Mouse (Mus musculus): Measurements from ENCODE around the gene Slit2. TPM values are rescaled to one million over a fixed set of nuclear protein-coding genes. Genes with fewer than 3 reads are reported as not detected.

The Slit2 gene
- total and polyA plus RNA-seq, 2 experiments from 2014 or later = 11.3 to 35.7 TPM

DNA sequence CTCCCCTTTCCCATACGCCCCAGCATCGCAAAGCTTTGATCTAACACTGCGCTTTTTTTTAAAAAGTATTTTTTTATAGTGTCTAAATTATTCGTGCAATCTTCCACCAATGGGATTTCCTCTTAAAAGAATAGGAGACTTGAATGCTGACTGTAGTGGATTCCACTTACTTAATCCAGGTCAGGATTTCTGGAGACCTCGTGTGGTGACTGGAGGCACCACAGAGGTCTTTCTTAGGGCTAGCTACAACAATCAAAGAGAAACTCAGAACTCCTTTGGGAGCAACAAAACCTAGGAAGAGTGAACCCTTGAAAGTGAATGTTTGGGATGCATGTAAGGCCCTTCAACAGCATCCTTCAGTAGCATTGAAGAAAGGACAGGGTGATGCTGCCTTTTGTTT is 2.5 kb upstream of the Slit2 start:
- ATAC-seq (ENCODE audit: low FRiP score) = no peak
- Histone ChIP-seq H3K9me3 (ENCODE audit: low read length) (no peaks in the 10 kb centered on the region), H3K4me2 (ENCODE audit: low read depth, low read length, poor library complexity, severe bottlenecking) (no peak overlapping the region), H3K27me3 (ENCODE audit: insufficient read depth, low read length) (no peaks in the 10 kb centered on the region), H3K9ac (replicated peaks; ENCODE audit: low read length, poor library complexity, severe bottlenecking) (no peak overlapping the region), H3K36me3 (ENCODE audit: insufficient read depth, low read length) (no peaks in the 10 kb centered on the region), H3K4me1 (ENCODE audit: insufficient read depth, low read length) (peaks cover 4% of the 10 kb centered on the region; the same call in 1 of the 2 replicates), H3K27ac (ENCODE audit: low read depth, low read length) (no peak overlapping the region), H3K4me3 (ENCODE audit: low read depth, low read length) (no peak overlapping the region)
- peak; percentile 59 for TF ChIP-seq CTCF (IDR thresholded peaks at IDR 0.05)
- WGBS = 24% methylated on average over 5 of the region's 5 CpGs
- peak; percentile 17 for DNase-seq (ENCODE audit: low spot score)

DNA sequence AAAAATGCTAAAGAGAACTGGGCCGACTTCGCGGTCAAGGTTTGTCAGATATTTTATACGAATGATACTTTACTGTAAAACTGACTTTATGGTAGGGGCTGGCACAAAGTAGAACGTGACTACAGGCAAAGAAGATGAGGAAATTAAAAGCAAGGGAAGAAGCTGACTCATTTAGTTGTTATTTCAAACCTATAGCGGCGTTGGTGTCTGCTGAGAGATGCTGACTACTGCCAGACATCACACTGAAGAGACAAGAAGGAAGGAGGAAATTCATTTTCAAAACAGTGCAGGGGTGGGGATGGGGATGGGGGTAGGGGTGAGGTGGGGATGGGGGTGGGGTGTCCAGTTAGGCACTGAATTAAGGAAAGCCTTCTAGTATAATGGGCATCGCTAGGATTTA is 987 bp upstream of the Slit2 start:
- H3K4me1 ChIP-seq (ENCODE audit: insufficient read depth, low read length) = no peaks in the 10 kb centered on the region
- 65% methylated on average over 8 of the region's 8 CpGs for WGBS
- no peak overlapping the region for H3K4me3 ChIP-seq (ENCODE audit: low read depth, low read length)

DNA sequence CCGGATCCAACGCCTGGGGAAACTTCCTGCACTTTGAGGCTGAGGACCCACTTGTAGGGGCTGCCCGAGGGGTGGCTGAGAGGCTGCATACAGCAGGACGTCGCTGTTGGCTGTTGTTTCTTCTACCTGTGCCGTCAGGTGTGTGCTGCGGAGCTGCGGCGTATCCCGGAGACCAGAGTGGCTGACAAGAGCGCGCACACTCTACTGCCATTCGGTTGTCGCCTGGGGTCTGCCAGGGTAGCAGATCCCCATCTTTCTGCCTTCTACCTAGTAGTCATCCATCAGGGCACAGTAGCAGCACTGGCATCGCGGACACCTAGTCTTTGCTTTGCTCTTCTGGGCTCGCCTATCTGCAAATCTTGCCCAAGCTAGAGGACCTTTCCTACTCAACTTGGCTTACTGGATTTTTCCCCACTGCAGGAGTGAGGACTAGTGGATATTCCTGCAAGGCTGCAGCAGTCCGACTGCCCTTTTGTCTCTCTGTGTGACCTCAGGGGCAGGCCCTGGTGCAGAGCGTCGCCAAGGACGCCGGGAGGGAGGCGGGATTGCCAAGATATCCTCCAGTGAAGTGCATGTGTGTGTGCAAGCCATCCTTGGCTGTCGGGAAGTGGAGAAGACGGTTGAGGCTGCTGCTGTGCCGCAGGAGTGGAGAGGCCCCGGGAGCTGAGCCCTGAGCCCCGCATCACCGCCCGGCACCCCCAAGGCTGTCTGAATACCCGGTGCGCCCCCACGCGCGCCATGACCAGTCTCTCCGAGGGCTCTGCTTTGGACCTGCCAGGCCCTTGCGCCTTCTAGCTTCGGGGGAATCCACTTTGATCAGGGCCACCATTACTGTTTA is 1.0 kb downstream of the Slit2 start:
- H3K9me3 ChIP-seq (ENCODE audit: low read length) = no peaks in the 10 kb centered on the region
- no peaks in the 10 kb centered on the region for H3K36me3 ChIP-seq (ENCODE audit: insufficient read depth, low read length)
- peak; percentile 31 for DNase-seq (ENCODE audit: low spot score)
- no peaks in the 10 kb centered on the region for H3K27me3 ChIP-seq (ENCODE audit: insufficient read depth, low read length)
- H3K4me3 ChIP-seq (ENCODE audit: low read depth, low read length) = peak overlapping the region; percentile 75
- TF ChIP-seq CTCF (IDR thresholded peaks at IDR 0.05) = no peak
- H3K4me1 ChIP-seq (ENCODE audit: insufficient read depth, low read length) = no peaks in the 10 kb centered on the region
- no peak overlapping the region for H3K27ac ChIP-seq (ENCODE audit: low read depth, low read length)
- H3K9ac ChIP-seq (replicated peaks; ENCODE audit: low read length, poor library complexity, severe bottlenecking) = peak overlapping the region; percentile 64
- peak overlapping the region; percentile 93 for H3K4me2 ChIP-seq (ENCODE audit: low read depth, low read length, poor library complexity, severe bottlenecking)
- ATAC-seq (ENCODE audit: low FRiP score) = peak; percentile 44
- WGBS = under 1% methylated on average over 38 of the region's 38 CpGs

More for the DNA sequence above, 987 bp upstream of the Slit2 start:
- Histone ChIP-seq H3K27ac (ENCODE audit: low read depth, low read length) (no peak overlapping the region), H3K4me2 (ENCODE audit: low read depth, low read length, poor library complexity, severe bottlenecking) (peak overlapping the region; percentile 93; the same call in 1 of the 2 replicates), H3K36me3 (ENCODE audit: insufficient read depth, low read length) (no peaks in the 10 kb centered on the region), H3K9me3 (ENCODE audit: low read length) (no peaks in the 10 kb centered on the region), H3K27me3 (ENCODE audit: insufficient read depth, low read length) (no peaks in the 10 kb centered on the region), H3K9ac (replicated peaks; ENCODE audit: low read length, poor library complexity, severe bottlenecking) (no peak overlapping the region)
- no peak for TF ChIP-seq CTCF (IDR thresholded peaks at IDR 0.05)
- DNase-seq (ENCODE audit: low spot score) = no peak
- ATAC-seq (ENCODE audit: low FRiP score) = no peak

DNA sequence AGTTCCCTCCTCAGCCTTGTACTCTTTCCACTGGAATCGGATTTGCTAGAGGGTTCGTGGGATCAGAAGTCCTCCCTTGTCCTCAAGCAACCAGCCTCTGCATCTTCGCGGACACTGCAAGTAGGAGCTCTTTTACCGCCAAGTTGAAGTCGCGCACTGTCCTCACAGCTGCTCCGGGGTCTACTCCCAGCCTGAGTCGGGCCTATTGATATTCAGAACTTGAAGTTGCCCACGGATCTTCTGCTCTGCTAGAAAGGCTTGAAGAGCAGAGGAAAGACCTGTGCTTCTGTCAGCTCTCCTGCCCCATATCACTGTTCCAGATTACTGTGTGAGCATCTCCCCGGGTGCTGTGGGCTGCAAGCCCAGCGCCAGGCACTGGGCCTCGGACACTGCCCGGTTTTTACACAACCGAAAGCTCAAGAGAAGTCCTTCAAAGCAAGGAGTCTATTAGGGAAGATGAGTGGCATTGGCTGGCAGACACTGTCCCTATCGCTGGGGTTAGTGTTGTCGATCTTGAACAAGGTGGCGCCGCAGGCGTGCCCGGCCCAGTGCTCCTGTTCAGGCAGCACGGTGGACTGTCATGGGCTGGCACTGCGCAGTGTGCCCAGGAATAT is 1.8 kb downstream of the Slit2 start:
- Histone ChIP-seq H3K27me3 (ENCODE audit: insufficient read depth, low read length) (no peaks in the 10 kb centered on the region), H3K9ac (replicated peaks; ENCODE audit: low read length, poor library complexity, severe bottlenecking) (peak overlapping the region; percentile 64), H3K36me3 (ENCODE audit: insufficient read depth, low read length) (no peaks in the 10 kb centered on the region), H3K4me3 (ENCODE audit: low read depth, low read length) (peak overlapping the region; percentile 75), H3K4me1 (ENCODE audit: insufficient read depth, low read length) (no peaks in the 10 kb centered on the region), H3K27ac (ENCODE audit: low read depth, low read length) (no peak overlapping the region; the same call in 1 of the 2 replicates), H3K4me2 (ENCODE audit: low read depth, low read length, poor library complexity, severe bottlenecking) (peak overlapping the region; percentile 93), H3K9me3 (ENCODE audit: low read length) (no peaks in the 10 kb centered on the region)
- peak; percentile 5; the same call in 1 of the 2 replicates for ATAC-seq (ENCODE audit: low FRiP score)
- 4% methylated on average over 23 of the region's 23 CpGs for WGBS
- DNase-seq (ENCODE audit: low spot score) = peak; percentile 2
- no peak for TF ChIP-seq CTCF (IDR thresholded peaks at IDR 0.05)

DNA sequence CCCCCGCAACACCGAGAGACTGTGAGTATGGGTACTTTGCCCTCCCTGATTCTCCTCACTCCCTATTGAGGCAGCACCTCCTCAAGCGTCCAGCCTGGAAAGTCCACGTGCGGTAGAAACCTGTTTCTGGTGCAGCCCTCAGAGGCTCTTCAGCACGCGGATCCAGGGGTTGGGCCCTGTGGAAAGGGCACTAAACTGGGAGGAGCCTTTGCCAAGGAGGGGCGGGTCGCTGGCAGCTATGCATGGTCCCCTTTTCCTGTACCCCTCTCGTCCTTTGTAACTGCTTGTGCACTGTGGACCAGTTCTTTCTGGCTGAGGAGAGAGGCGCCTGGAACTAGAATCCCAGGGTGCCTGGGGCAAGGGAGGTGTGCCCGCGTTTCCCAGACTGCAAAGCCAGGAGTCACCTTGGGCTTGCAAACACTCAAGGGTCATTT is 2.3 kb downstream of the Slit2 start:
- Histone ChIP-seq H3K4me1 (ENCODE audit: insufficient read depth, low read length) (no peaks in the 10 kb centered on the region), H3K4me2 (ENCODE audit: low read depth, low read length, poor library complexity, severe bottlenecking) (peak overlapping the region; percentile 93), H3K9ac (replicated peaks; ENCODE audit: low read length, poor library complexity, severe bottlenecking) (peak overlapping the region; percentile 64), H3K27ac (ENCODE audit: low read depth, low read length) (no peak overlapping the region), H3K27me3 (ENCODE audit: insufficient read depth, low read length) (no peaks in the 10 kb centered on the region), H3K4me3 (ENCODE audit: low read depth, low read length) (peak overlapping the region; percentile 75), H3K9me3 (ENCODE audit: low read length) (no peaks in the 10 kb centered on the region), H3K36me3 (ENCODE audit: insufficient read depth, low read length) (no peaks in the 10 kb centered on the region)
- DNase-seq (ENCODE audit: low spot score) = peak; percentile 19
- 1% methylated on average over 13 of the region's 13 CpGs for WGBS
- TF ChIP-seq CTCF (IDR thresholded peaks at IDR 0.05) = no peak
- peak; percentile 32; the same call in 1 of the 2 replicates for ATAC-seq (ENCODE audit: low FRiP score)

Measured in midbrain, postnatal 0 days (tissue).